Mouse (Mus musculus) midbrain, embryonic 12.5 days (tissue): ENCODE measurements around the gene Prss57. TPM values are rescaled to one million over a fixed set of nuclear protein-coding genes. Genes with fewer than 3 reads are reported as not detected.
A peak's percentile ranks its signal among the peaks of the same experiment; 100 is the strongest.

Experiments
- ATAC-seq: fragments of 200-750 bp; cut with Nextera tagmentation; 2 replicates; pipeline ENCODE4 v1.8.0; 2017; ENCODE audit warnings: low read depth, moderate TSS enrichment, moderate library complexity; ENCODE audit not compliant: low FRiP score
- H3K27ac ChIP-seq: fragments of 300-500 bp; sonication (generic); replicated peaks from 2 replicates; pipeline ENCODE4 v1.5.1; 2016; ENCODE audit warnings: mild to moderate bottlenecking
- H3K27me3 ChIP-seq: fragments of 300-500 bp; sonication (generic); 2 replicates; pipeline ENCODE4 v1.6.1; 2016; ENCODE audit warnings: mild to moderate bottlenecking
- H3K36me3 ChIP-seq: fragments of 300-500 bp; sonication (generic); 2 replicates; pipeline ENCODE4 v1.6.1; 2016
- H3K4me1 ChIP-seq: fragments of 300-500 bp; sonication (generic); 2 replicates; pipeline ENCODE4 v1.6.1; 2016
- H3K4me2 ChIP-seq: fragments of 300-500 bp; sonication (generic); replicated peaks from 2 replicates; pipeline ENCODE4 v1.6.1; 2016; ENCODE audit warnings: mild to moderate bottlenecking, moderate library complexity
- H3K4me3 ChIP-seq: fragments of 300-500 bp; sonication (generic); 2 replicates; pipeline ENCODE4 v1.5.1; 2016; ENCODE audit warnings: mild to moderate bottlenecking
- H3K9ac ChIP-seq: fragments of 300-500 bp; sonication (generic); replicated peaks from 2 replicates; pipeline ENCODE4 v1.6.1; 2016; ENCODE audit warnings: mild to moderate bottlenecking, moderate library complexity
- H3K9me3 ChIP-seq: fragments of 300-500 bp; sonication (generic); 2 replicates; pipeline ENCODE4 v1.6.1; 2016; ENCODE audit warnings: mild to moderate bottlenecking
- WGBS: fragments of 180-500 bp; shearing (Covaris S2); methylation state at CpG from one replicate; pipeline ENCODE4 v1.1.7; 2016; 5-methylcytosine and 5-hydroxymethylcytosine counted together
- polyA plus RNA-seq: library from polyadenylated mRNA; unstranded; fragments of >200 nt; fragmentation: Nextera tagmentation; extraction: Ambion mirVana; gene quantifications from 2 replicates; pipeline ENCODE4 v1.2.1, GENCODE M21; 2016

The Prss57 gene
- polyA plus RNA-seq: 0.27 TPM in 1 of 2 replicates, not detected in the other

DNA sequence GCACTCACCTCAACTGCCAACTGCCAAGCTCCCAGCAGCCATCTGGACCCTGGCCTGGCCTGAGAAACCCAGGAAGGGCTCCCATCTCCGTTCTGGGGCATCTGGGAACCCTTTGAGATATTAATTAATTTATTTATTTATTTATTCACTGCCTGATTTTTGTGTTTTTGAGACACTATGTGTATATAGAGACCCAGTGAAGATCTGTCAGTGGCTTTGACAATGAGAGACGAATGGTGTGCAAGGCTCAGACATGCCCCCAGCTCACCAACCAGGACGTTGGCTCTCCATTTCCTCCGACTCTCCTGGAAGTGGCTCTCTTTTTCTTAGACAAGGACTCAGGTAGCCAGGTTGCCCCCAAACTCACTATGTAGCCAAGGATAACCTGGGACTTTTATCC lies at the start of gene Prss57:
Prss57 (minus strand) TSS at position 101 of the 400 bp plus-strand sequence.
- H3K9ac ChIP-seq: no peak within 1 kb of the TSS
- H3K36me3 ChIP-seq: no peaks in the 10 kb centered on the region; the same call in 1 of the 2 replicates
- no peaks in the 10 kb centered on the region for H3K9me3 ChIP-seq
- H3K27me3 ChIP-seq: no peaks in the 10 kb centered on the region
- H3K27ac ChIP-seq: no peak within 1 kb of the TSS
- no peak for ATAC-seq
- no peak within 1 kb of the TSS for H3K4me3 ChIP-seq
- H3K4me2 ChIP-seq: no peak within 1 kb of the TSS
- 85% methylated on average over 4 of the region's 4 CpGs for WGBS
- peaks cover 17% of the 10 kb centered on the region for H3K4me1 ChIP-seq

DNA sequence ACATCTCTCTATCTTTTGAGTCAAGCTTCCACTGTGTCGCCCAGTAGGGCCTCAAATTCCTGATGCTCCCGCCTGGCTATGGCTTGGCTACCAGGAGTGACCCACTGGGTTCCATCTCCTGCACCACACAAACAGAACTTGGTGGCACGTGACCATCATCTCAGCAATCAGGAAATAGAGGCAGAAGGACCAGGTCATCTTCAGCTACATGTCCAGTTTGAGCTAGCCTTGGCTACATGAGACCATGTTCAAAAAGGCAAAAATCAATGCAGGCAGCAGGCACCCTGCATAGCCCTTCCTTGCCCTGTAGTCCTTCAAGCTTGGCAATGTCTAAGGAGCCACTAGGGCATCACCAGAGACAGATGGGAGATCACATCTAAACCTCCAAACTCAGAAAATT lies 49.3 kb upstream of the Prss57 start:
- 0 out of 2 replicates have a peak, but pooled peaks cover 3% of the 10 kb centered on the region for H3K9me3 ChIP-seq
- 87% methylated on average over 3 of the region's 3 CpGs for WGBS
- H3K27ac ChIP-seq: peak overlapping the region; percentile 69; the same call in 1 of the 2 replicates
- peaks cover 20% of the 10 kb centered on the region for H3K4me1 ChIP-seq
- ATAC-seq: no peak
- no peak overlapping the region for H3K9ac ChIP-seq
- no peak overlapping the region for H3K4me3 ChIP-seq
- H3K27me3 ChIP-seq: no peaks in the 10 kb centered on the region
- H3K36me3 ChIP-seq: no peaks in the 10 kb centered on the region
- no peak overlapping the region for H3K4me2 ChIP-seq

DNA sequence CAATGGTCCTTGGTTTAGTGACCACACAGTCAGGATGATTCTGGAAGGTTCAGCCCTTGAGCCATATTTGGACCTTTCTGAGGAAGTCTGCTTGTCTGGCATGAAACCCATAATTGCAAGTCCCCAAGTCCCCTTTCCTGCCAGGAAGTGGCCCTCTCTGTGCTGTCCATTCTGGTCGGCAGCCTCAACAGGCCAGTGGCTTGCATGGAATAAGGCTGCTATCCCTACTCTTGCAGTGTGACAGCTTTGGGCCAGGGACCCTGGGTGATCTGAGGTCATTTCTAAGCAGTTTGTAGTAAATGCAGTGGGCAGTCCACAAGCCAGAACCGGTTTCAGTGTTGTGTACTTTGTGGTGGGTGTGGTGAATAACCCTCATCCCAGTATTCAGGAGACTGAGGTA lies 47.4 kb upstream of the Prss57 start:
- H3K9me3 ChIP-seq: 0 out of 2 replicates have a peak, but pooled peaks cover 3% of the 10 kb centered on the region
- H3K4me3 ChIP-seq: no peak overlapping the region
- no peak overlapping the region for H3K9ac ChIP-seq
- no peaks in the 10 kb centered on the region for H3K27me3 ChIP-seq
- no peak overlapping the region for H3K27ac ChIP-seq
- H3K4me1 ChIP-seq: peaks cover 16% of the 10 kb centered on the region
- no peaks in the 10 kb centered on the region for H3K36me3 ChIP-seq
- WGBS: 67% methylated on average over 2 of the region's 2 CpGs
- no peak for ATAC-seq
- no peak overlapping the region for H3K4me2 ChIP-seq

DNA sequence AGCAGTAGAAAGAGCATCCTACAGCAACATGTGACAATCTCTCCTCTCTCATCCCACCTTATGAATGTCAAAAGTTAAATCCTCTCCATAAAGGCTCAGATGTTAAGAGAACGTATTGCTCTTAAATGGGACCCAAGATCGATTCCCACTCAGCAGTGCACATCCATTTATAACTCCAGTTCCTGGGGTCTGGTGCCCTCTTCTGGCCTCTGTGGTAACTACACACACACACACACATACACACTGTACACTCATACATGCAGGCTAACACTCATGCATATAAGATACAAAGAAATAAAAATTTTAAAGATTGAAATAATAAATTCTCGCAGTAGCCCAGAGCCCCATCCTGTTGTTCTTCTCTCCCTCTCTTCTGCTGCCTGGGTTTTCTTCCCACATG lies 46.2 kb upstream of the Prss57 start:
- ATAC-seq: no peak
- H3K9me3 ChIP-seq: 0 out of 2 replicates have a peak, but pooled peaks cover 3% of the 10 kb centered on the region
- H3K4me2 ChIP-seq: no peak overlapping the region
- H3K4me3 ChIP-seq: no peak overlapping the region
- no peak overlapping the region for H3K27ac ChIP-seq
- H3K36me3 ChIP-seq: no peaks in the 10 kb centered on the region
- peaks cover 15% of the 10 kb centered on the region for H3K4me1 ChIP-seq
- 94% methylated on average over 3 of the region's 3 CpGs for WGBS
- H3K27me3 ChIP-seq: no peaks in the 10 kb centered on the region
- no peak overlapping the region for H3K9ac ChIP-seq

DNA sequence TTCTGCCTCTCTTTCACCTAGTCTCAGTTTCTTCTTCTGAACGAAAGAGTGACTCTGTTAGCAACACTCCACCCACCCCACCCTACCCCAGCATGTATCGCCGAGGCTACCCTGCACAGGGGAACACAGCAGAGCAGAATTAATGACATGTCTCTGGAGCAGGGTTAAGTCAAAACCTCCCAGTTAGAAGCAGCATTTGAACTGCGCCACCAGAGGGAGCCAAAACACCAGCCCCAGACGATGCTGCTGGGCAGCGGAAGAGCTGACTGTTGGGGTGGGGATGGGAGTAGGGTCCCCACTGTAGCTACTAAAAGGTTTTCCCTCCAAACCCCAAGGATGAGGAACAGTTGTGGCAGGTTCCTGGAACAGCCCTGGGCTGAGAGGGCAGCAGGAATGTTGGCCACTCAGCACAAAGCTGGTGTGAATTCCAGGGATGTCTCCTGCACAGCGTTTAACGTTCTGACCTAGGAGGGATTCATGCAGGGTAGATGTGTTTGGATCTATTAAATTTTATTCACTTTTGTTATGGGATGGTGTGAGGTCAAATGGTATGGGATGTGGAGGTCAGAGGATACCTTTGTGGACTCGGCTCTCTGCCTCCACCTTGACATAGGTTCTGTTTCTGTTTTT lies 44.1 kb upstream of the Prss57 start:
- 0 out of 2 replicates have a peak, but pooled peaks cover 3% of the 10 kb centered on the region for H3K9me3 ChIP-seq
- 29% methylated on average over 9 of the region's 9 CpGs for WGBS
- H3K9ac ChIP-seq: no peak overlapping the region
- H3K4me2 ChIP-seq: 0 out of 2 replicates have a peak overlapping the region, but pooled peaks have one; percentile 1
- H3K4me3 ChIP-seq: no peak overlapping the region
- H3K36me3 ChIP-seq: no peaks in the 10 kb centered on the region
- 0 out of 2 replicates have a peak, but pooled peaks cover 2% of the 10 kb centered on the region for H3K4me1 ChIP-seq
- no peaks in the 10 kb centered on the region for H3K27me3 ChIP-seq
- ATAC-seq: peak; percentile 70
- no peak overlapping the region for H3K27ac ChIP-seq

DNA sequence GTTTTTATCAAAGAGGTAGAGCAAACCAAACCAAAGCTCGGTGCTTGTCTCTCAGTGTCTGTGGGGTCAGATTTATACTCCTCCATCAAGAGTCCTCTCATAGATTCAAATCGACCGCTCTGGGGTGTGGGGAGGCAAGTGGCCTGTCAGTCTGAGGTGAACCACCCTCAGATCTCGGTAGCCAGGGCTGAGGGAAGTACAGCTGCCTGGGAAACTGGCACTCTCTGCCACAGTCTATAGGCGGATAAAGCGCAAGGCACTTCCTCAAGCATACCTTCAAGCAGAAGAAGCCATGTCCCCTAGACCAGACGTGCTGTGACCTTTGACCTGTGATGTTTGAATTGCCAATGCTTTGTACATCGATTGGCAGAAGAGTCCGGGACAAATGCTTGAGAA lies 42.0 kb upstream of the Prss57 start:
- no peak overlapping the region for H3K4me2 ChIP-seq
- H3K9me3 ChIP-seq: 0 out of 2 replicates have a peak, but pooled peaks cover 3% of the 10 kb centered on the region
- no peaks in the 10 kb centered on the region for H3K27me3 ChIP-seq
- H3K27ac ChIP-seq: no peak overlapping the region
- ATAC-seq: no peak
- WGBS: 76% methylated on average over 9 of the region's 9 CpGs
- H3K4me1 ChIP-seq: 0 out of 2 replicates have a peak, but pooled peaks cover 2% of the 10 kb centered on the region
- no peaks in the 10 kb centered on the region for H3K36me3 ChIP-seq
- no peak overlapping the region for H3K9ac ChIP-seq
- no peak overlapping the region for H3K4me3 ChIP-seq

DNA sequence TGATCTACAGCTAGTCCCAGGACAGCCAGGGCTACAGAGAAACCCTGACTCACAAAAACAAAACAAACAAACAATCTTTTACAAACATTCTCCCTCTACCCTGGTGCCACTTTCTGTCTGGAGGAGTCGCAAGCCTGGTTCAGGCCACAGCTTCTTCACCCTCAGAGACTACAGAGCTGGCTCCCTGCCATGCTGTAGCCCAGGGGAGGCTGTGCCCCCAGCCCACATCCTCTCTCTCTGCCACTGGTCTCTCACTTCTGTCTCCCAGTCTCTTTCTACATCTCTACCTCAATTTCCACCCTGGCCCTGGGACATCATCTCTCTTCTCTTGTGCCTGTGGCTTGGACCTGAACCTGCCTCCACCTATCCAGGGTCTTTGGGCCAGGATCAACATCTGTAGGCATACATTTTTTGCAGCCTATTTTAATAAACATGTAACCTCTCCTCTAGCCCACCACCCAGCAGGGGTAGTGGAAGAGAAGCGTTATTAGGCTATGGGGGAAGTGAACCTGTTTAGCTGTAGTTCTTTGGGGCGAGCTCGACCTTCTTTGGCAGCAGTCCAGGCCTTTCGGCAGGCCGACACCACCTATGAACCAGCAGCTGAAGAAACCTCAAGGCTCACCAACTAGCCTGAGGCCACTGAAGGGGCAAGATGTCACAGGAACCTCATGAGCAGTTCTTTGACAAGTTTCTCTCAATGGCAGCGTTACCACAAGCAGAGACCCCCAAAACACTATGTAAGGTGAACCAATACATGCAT lies 41.4 kb upstream of the Prss57 start:
- 81% methylated on average over 7 of the region's 7 CpGs for WGBS
- no peak for ATAC-seq

DNA sequence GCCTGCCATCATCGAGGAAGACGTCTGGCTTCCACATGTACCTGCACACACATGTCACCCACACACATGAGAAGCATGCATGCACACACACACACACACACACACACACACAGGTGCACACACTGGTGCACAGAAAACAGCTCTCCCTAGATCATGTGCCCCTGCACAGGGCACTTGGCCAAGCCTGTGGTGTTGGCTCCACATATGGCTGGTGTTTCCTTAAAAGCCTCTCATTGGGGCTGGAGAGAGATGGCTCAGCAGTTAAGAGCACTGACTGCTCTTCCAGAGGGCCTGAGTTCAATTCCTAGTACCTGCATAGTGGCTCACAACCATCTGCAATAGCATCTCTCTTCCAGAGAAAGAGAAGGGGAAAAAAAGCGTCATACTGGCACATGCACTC lies 40.8 kb upstream of the Prss57 start:
- Histone ChIP-seq H3K4me1 (0 out of 2 replicates have a peak, but pooled peaks cover 2% of the 10 kb centered on the region), H3K4me3 (no peak overlapping the region), H3K27me3 (no peaks in the 10 kb centered on the region), H3K9me3 (no peaks in the 10 kb centered on the region), H3K27ac (no peak overlapping the region), H3K9ac (no peak overlapping the region), H3K36me3 (no peaks in the 10 kb centered on the region), H3K4me2 (no peak overlapping the region)
- no peak for ATAC-seq
- 84% methylated on average over 3 of the region's 3 CpGs for WGBS

More for the DNA sequence above, 41.4 kb upstream of the Prss57 start:
- Histone ChIP-seq H3K27me3 (no peaks in the 10 kb centered on the region), H3K4me1 (0 out of 2 replicates have a peak, but pooled peaks cover 2% of the 10 kb centered on the region), H3K9me3 (0 out of 2 replicates have a peak, but pooled peaks cover 3% of the 10 kb centered on the region), H3K4me2 (no peak overlapping the region), H3K27ac (no peak overlapping the region), H3K36me3 (no peaks in the 10 kb centered on the region), H3K4me3 (no peak overlapping the region), H3K9ac (0 out of 2 replicates have a peak overlapping the region, but pooled peaks have one; percentile 11)

DNA sequence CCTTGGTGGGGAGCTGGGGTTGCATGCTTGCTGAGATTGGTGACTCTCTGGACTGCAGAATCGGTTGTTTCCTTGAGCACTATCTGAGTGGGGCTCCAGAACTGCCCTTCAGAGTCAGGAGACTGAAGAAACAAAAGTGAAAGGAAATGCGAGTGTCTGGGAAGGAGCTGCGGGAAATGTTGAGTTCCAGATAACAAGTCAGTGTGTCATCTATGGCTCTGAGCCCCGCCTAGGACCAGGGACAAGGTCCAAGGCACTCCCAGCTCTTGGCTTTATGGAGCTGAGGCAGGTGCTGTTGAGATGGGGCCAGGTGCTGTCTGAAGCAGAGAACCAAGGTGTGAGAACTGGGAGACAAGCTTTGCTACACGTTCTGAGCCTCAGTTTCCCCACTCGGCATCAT lies 33.7 kb upstream of the Prss57 start:
- no peak overlapping the region for H3K4me2 ChIP-seq
- peaks cover 15% of the 10 kb centered on the region for H3K36me3 ChIP-seq
- WGBS: 72% methylated on average over 6 of the region's 6 CpGs
- H3K4me3 ChIP-seq: no peak overlapping the region
- H3K9me3 ChIP-seq: no peaks in the 10 kb centered on the region
- H3K9ac ChIP-seq: no peak overlapping the region
- ATAC-seq: no peak
- no peaks in the 10 kb centered on the region for H3K27me3 ChIP-seq
- H3K27ac ChIP-seq: no peak overlapping the region
- H3K4me1 ChIP-seq: peaks cover 10% of the 10 kb centered on the region

DNA sequence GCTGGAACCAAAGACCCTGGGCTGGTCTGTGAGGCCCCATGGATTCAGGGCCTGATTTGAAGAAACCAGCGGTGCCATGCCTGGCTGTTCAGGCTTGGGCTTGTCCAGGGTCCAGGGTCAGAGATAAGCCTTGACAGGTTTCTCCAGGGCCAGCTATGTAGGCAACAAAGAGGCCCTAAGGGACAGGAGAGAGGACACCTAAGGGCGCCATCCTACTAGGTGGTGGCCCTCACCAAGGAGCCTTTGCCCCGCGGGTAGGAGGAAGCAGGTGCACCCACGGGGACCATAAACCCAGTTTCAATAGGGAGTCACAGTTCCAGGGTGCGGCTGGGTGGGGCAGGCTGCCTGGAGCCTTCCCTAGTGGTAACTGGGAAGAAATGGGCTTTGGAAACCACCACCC lies 32.2 kb upstream of the Prss57 start:
- Histone ChIP-seq H3K4me1 (peaks cover 13% of the 10 kb centered on the region), H3K9me3 (no peaks in the 10 kb centered on the region), H3K36me3 (peaks cover 28% of the 10 kb centered on the region), H3K9ac (no peak overlapping the region), H3K27me3 (no peaks in the 10 kb centered on the region), H3K4me2 (no peak overlapping the region), H3K4me3 (no peak overlapping the region), H3K27ac (peak overlapping the region; percentile 7; the same call in 1 of the 2 replicates)
- 77% methylated on average over 6 of the region's 6 CpGs for WGBS
- no peak for ATAC-seq

DNA sequence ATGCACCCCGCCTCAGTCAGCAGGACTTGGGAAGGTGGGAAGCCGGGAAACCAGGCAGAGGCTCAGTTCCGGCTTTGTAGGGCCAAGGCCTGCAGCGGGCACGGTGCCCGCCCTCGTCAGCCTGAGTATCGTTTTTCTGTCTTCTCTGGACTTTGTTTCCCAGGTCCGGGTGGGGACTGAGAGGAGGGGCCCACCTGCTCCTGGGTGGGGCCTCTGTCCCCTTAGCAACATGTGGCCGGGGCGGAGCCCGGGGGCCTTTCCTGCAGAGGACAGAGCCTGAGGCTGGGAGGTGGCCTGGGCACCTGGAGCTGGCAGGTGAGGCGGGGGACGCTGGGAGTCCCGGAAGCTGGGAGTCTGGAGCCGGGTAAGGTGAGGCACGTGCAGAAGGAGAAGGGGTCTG lies 31.6 kb upstream of the Prss57 start:
- peaks cover 14% of the 10 kb centered on the region for H3K4me1 ChIP-seq
- H3K9ac ChIP-seq: 0 out of 2 replicates have a peak overlapping the region, but pooled peaks have one; percentile 2
- 0 out of 2 replicates have a peak overlapping the region, but pooled peaks have one; percentile 15 for H3K27ac ChIP-seq
- H3K27me3 ChIP-seq: no peaks in the 10 kb centered on the region
- H3K4me2 ChIP-seq: no peak overlapping the region
- H3K9me3 ChIP-seq: no peaks in the 10 kb centered on the region
- H3K4me3 ChIP-seq: no peak overlapping the region
- 0 out of 2 replicates have a peak, but pooled peaks have one; percentile 24 for ATAC-seq
- H3K36me3 ChIP-seq: peaks cover 29% of the 10 kb centered on the region
- 36% methylated on average over 17 of the region's 17 CpGs for WGBS

DNA sequence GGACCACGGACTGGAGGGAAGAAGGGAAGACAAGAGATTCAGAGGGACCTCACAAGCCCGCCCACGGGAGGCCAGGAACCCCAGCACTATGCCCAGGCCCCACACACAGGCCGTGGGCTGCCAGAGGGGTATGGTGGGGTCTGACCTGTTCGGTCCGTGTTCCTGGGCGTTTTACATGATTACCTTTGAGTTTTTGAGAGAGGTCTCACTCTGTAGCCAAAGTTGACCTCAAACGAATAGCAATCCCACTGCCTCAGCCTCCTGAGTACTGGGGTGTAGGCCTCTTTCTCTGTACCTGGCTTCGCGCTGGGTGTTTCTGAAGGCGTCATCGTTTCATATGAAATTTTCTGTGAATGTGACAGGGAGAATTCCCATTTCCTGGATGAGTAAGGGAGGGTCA lies 31.0 kb upstream of the Prss57 start:
- no peak overlapping the region for H3K4me2 ChIP-seq
- H3K36me3 ChIP-seq: peaks cover 33% of the 10 kb centered on the region
- 0 out of 2 replicates have a peak overlapping the region, but pooled peaks have one; percentile 15 for H3K27ac ChIP-seq
- H3K9me3 ChIP-seq: no peaks in the 10 kb centered on the region
- WGBS: 88% methylated on average over 12 of the region's 12 CpGs
- no peaks in the 10 kb centered on the region for H3K27me3 ChIP-seq
- no peak overlapping the region for H3K4me3 ChIP-seq
- H3K9ac ChIP-seq: no peak overlapping the region
- no peak for ATAC-seq
- peaks cover 14% of the 10 kb centered on the region for H3K4me1 ChIP-seq
